Mouse (Mus musculus) adrenal gland, postnatal 14 days (tissue): ENCODE data around the gene Olfr77. TPM values are rescaled to one million over a fixed set of nuclear protein-coding genes. Genes with fewer than 3 reads are reported as not detected.

ENCODE experiments used
- DNase-seq: peaks from one replicate; pipeline ENCODE4 v3.0.0; 2021; ENCODE audit warnings: mixed read lengths
- long read RNA-seq, 2 experiments: library from polyadenylated mRNA; stranded (forward); transcript quantifications; one replicate each; pipeline ENCODE4 v2.0.0; 2021
- total RNA-seq: library from RNA; stranded (reverse); gene quantifications from 2 replicates; pipeline ENCODE4 v1.2.3, GENCODE M21; 2021

Gene Olfr77
- total RNA-seq = not detected in 2 replicates
- long read RNA-seq, experiment 1 = 0 reads
- long read RNA-seq, experiment 2 = 0 reads

DNA sequence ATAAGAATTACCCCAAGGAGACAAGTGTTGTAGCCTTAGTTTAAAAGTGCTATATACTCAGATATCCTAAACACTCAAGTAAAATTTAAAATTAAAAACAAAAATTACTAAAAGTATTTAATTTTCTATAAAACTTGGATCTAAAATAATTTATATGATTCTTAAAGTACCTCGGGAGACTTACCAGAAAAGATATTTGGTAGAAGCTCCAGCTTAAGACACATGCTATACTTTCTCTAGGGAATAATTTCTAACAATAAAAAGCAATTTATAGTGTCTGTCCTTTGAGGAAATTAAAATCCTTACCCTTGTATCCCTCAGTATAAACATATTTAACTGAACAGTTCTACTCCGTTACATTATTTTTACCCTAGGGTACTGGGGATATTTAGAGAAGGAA, at the start of gene Olfr77:
Gene Olfr77, plus strand, starts transcription at position 301 of the 400 bp plus-strand sequence.
- no peak for DNase-seq

DNA sequence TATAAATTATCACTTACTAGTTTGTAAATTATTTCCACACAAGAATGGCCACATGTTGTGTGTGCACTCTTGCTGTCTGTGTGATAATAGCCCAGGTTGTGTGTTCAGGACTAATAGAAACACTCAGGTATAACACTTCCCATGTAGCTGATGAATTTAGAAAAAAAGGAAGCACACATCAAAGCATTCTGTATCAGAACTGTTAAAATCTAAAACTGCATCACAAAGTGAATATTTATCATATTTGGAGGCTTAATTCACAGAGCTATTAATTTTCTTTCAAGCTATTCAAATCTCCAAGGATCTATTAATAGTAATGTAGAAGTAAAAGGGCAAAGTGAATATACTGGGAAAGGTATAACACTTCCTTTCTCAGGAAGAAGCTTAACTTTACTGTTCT, 28.8 kb upstream of the Olfr77 start, which contains the start of gene Olfr862:
Gene Olfr862, minus strand, starts transcription at position 101 of the 400 bp plus-strand sequence.
- no peak for DNase-seq

DNA sequence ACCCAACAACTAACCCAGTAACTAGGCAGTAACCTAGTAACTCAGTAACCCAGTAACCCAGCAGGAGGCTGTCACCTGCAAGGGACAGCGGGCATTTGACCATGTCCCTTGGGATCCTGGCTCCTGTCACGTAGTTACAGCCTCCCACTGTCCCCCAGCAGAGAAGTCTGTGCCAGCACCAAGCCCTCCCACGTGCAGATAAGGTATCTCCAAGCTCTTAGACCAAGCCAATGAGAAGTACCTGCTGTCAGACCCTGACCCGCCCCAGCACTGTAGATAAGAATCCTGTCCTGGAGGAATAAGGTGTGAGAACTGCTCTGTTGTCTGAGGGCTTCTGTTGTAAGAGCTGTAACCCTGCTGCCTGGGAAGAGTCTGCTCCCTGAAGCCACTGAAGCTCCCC, 5.5 kb upstream of the Olfr77 start:
- no peak for DNase-seq

Other genes with a start within 250 kb of the Olfr77 start
- not detected in 2 replicates for gene Olfr857, start 207.4 kb upstream of the Olfr77 start, total RNA-seq
- gene Olfr58, start 136.6 kb upstream of the Olfr77 start, total RNA-seq = not detected in 2 replicates
- gene Olfr859, start 112.0 kb upstream of the Olfr77 start, total RNA-seq = not detected in 2 replicates
- not detected in 2 replicates for gene Olfr860, start 67.1 kb upstream of the Olfr77 start, total RNA-seq
- gene Olfr862, start 28.9 kb upstream of the Olfr77 start, total RNA-seq = not detected in 2 replicates
- not detected in 2 replicates for gene Olfr866, start 111.2 kb downstream of the Olfr77 start, total RNA-seq
- not detected in 2 replicates for gene Olfr867, start 140.7 kb downstream of the Olfr77 start, total RNA-seq
- gene Olfr868, start 181.8 kb downstream of the Olfr77 start, total RNA-seq = not detected in 2 replicates
- not detected in 2 replicates for gene Olfr869, start 212.1 kb downstream of the Olfr77 start, total RNA-seq